Mouse (Mus musculus): ENCODE results near the gene Tpm3.

DNA sequence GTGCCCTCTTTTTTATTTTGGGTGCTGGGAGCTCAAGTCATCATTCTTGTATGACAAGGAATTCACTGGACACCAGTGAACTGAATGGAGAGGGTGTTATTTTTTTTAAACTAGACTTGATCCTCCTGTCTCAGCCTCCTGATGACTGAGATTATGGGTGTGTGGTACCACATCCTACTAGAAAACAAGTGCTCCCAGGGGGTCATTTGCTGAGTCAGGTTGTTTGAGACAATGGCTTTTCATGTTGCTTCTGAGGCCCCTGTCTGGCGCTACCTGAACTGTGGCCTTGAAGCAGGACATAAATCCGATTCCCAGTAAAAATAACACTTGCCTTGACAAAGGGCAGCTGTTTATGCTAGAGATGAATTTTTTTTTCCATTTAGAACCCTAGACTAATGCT is 30.7 kb downstream of the Tpm3 start:
- TF ChIP-seq POLR2A (IDR thresholded peaks at IDR 0.05; ENCODE audit: borderline replicate concordance, control insufficient read depth, low read depth, low read length) (no peak), CTCF (IDR thresholded peaks at IDR 0.05; ENCODE audit: control insufficient read depth, insufficient read depth, low read length) (no peak)

Data from bone marrow, adult 2 months (tissue).